Mouse (Mus musculus) limb, embryonic 15.5 days (tissue): ENCODE measurements around the gene Ptprg. TPM values are rescaled to one million over a fixed set of nuclear protein-coding genes. Genes with fewer than 3 reads are reported as not detected.
"Not testable (repeated sequence)": the region's sequence is repeated elsewhere in the genome, so short reads cannot be mapped to it uniquely, and the experiment has no call there.

Source experiments
- ATAC-seq: fragments of 200-750 bp; cut with Nextera tagmentation; 2 replicates; pipeline ENCODE4 v1.8.0; 2017; ENCODE audit warnings: low read depth, moderate TSS enrichment; ENCODE audit not compliant: insufficient number of reproducible peaks, low FRiP score, low TSS enrichment
- H3K27ac ChIP-seq: fragments of 300-500 bp; sonication (generic); 2 replicates; pipeline ENCODE4 v1.5.1; 2015; ENCODE audit warnings: moderate library complexity, mild to moderate bottlenecking, inconsistent platforms
- H3K27me3 ChIP-seq: fragments of 300-500 bp; sonication (generic); 2 replicates; pipeline ENCODE4 v1.6.1; 2015; ENCODE audit warnings: inconsistent platforms
- H3K36me3 ChIP-seq: fragments of 300-500 bp; sonication (generic); 2 replicates; pipeline ENCODE4 v1.6.1; 2015; ENCODE audit warnings: inconsistent platforms
- H3K4me1 ChIP-seq: fragments of 300-500 bp; sonication (generic); 2 replicates; pipeline ENCODE4 v1.6.1; 2015; ENCODE audit warnings: inconsistent platforms
- H3K4me2 ChIP-seq: fragments of 300-500 bp; sonication (generic); 2 replicates; pipeline ENCODE4 v1.6.1; 2015; ENCODE audit warnings: mild to moderate bottlenecking, inconsistent platforms
- H3K4me3 ChIP-seq: fragments of 300-500 bp; sonication (generic); 2 replicates; pipeline ENCODE4 v1.5.1; 2015; ENCODE audit warnings: mild to moderate bottlenecking, inconsistent platforms
- H3K9ac ChIP-seq: fragments of 300-500 bp; sonication (generic); 2 replicates; pipeline ENCODE4 v1.6.1; 2015; ENCODE audit warnings: inconsistent platforms
- H3K9me3 ChIP-seq: fragments of 300-500 bp; sonication (generic); 2 replicates; pipeline ENCODE4 v1.6.1; 2016; ENCODE audit warnings: inconsistent platforms
- WGBS: fragments of 180-500 bp; shearing (Covaris S2); methylation state at CpG from one replicate; pipeline ENCODE4 v1.1.7; 2015; 5-methylcytosine and 5-hydroxymethylcytosine counted together
- polyA plus RNA-seq: library from polyadenylated mRNA; unstranded; fragments of >200 nt; fragmentation: Nextera tagmentation; extraction: Ambion mirVana; gene quantifications from 2 replicates; pipeline ENCODE4 v1.2.1, GENCODE M21; 2015

The Ptprg gene
- polyA plus RNA-seq, 1 experiment from 2014 or later = 27.3 TPM

- peaks cover 5% of the 10 kb centered on the region; the same call in 1 of the 2 replicates for H3K4me1 ChIP-seq
- H3K27ac ChIP-seq = no peak overlapping the region
- WGBS = 91% methylated on average over 10 of the region's 10 CpGs
- H3K4me2 ChIP-seq = no peak overlapping the region
- no peaks in the 10 kb centered on the region for H3K36me3 ChIP-seq
- H3K4me3 ChIP-seq = no peak overlapping the region
- no peak overlapping the region for H3K9ac ChIP-seq
- no peak for ATAC-seq
- H3K9me3 ChIP-seq = no peaks in the 10 kb centered on the region
- H3K27me3 ChIP-seq = no peaks in the 10 kb centered on the region
Measured at GRCm38 (mm10) chr14:11963791-11964190, 410.5 kb downstream of the Ptprg start.

GRCm38 (mm10) chr14:11964326-11964725 lies 411.0 kb downstream of the Ptprg start:
- ATAC-seq, H3K4me2 ChIP-seq, H3K27me3 ChIP-seq, H3K27ac ChIP-seq, H3K36me3 ChIP-seq, H3K4me1 ChIP-seq, H3K9me3 ChIP-seq, H3K4me3 ChIP-seq, H3K9ac ChIP-seq: not testable (repeated sequence)
- 92% methylated on average over 1 of the region's 1 CpGs for WGBS

- Histone ChIP-seq H3K27ac (no peak overlapping the region), H3K36me3 (no peaks in the 10 kb centered on the region), H3K4me3 (no peak overlapping the region), H3K9me3 (no peaks in the 10 kb centered on the region), H3K27me3 (no peaks in the 10 kb centered on the region), H3K9ac (no peak overlapping the region), H3K4me1 (0 out of 2 replicates have a peak, but pooled peaks cover 4% of the 10 kb centered on the region), H3K4me2 (no peak overlapping the region)
- ATAC-seq = no peak
- 61% methylated on average over 5 of the region's 5 CpGs for WGBS
Measured at GRCm38 (mm10) chr14:11965878-11966277, 412.5 kb downstream of the Ptprg start.

GRCm38 (mm10) chr14:11981764-11982163 lies 428.4 kb downstream of the Ptprg start:
- Histone ChIP-seq H3K4me2 (no peak overlapping the region), H3K4me3 (no peak overlapping the region), H3K9me3 (no peaks in the 10 kb centered on the region), H3K36me3 (no peaks in the 10 kb centered on the region), H3K9ac (no peak overlapping the region), H3K4me1 (no peaks in the 10 kb centered on the region), H3K27ac (no peak overlapping the region), H3K27me3 (no peaks in the 10 kb centered on the region)
- 44% methylated on average over 4 of the region's 4 CpGs for WGBS
- no peak for ATAC-seq

DNA sequence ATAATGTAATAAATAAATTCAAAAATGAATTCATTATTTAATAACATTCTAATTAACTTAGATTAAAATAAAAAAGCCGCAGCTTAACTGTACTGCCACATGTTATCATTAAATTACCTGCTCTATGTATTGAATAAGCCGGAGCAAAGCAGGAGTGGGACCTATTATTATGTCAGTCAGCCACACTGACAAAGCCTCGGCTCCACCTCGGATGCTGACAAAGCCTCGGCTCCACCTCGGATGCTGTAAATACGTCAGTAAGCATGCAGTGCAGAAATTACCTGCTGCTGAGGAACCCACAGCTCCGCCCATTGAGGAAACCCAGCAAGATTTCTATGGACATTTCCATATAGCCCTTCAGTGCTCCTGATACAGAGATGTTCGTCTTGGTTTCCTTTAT lies 429.7 kb downstream of the Ptprg start:
- no peaks in the 10 kb centered on the region for H3K9me3 ChIP-seq
- H3K36me3 ChIP-seq = no peaks in the 10 kb centered on the region
- H3K4me3 ChIP-seq = no peak overlapping the region
- no peak for ATAC-seq
- no peaks in the 10 kb centered on the region for H3K27me3 ChIP-seq
- WGBS = 71% methylated on average over 9 of the region's 9 CpGs
- no peak overlapping the region for H3K27ac ChIP-seq
- H3K4me1 ChIP-seq = no peaks in the 10 kb centered on the region
- no peak overlapping the region for H3K4me2 ChIP-seq
- no peak overlapping the region for H3K9ac ChIP-seq

DNA sequence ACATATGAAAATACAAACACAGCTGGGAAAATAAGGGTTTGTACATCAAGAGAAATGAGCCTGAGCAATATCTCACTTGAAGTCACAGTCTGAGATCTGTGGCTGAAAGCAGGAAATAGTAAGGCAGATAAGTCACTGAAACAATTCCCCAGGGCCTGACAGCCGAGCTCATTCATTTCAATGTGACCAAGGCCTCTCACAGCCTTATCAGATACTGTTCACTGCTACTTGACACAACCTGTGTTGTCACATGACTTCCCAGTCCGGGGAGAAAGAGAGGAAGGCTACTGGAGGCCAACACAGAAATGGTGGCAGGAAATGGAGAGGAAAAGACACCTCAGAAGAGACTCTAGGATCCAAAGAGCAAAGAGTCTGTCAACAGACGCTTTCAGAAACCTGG lies 430.8 kb downstream of the Ptprg start:
- Histone ChIP-seq H3K9me3 (no peaks in the 10 kb centered on the region), H3K4me3 (no peak overlapping the region), H3K4me2 (no peak overlapping the region), H3K36me3 (no peaks in the 10 kb centered on the region), H3K4me1 (peaks cover 4% of the 10 kb centered on the region; the same call in 1 of the 2 replicates), H3K27me3 (no peaks in the 10 kb centered on the region), H3K9ac (no peak overlapping the region), H3K27ac (no peak overlapping the region)
- no peak for ATAC-seq
- 46% methylated on average over 3 of the region's 3 CpGs for WGBS

DNA sequence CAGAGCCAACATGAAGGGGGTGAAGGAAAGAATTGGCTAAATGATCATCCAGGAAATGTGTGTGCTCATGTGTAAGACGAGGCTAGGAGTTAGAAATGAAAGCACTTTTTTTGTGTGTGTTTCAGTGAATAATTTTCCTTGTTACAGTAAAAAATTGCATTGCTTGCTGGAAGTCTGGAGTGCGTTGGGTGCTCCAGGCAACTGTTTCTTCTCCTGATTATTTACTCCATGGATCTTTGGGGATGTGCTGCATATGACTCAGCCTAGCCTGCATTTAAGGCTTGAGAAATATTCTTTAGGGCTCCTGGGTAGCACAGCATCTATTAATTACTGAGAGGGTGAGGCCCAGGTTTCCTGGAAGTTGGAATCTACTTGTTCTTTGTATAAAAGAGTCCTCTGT lies 435.6 kb downstream of the Ptprg start:
- H3K27ac ChIP-seq = no peak overlapping the region
- no peaks in the 10 kb centered on the region for H3K27me3 ChIP-seq
- no peaks in the 10 kb centered on the region for H3K36me3 ChIP-seq
- no peak overlapping the region for H3K4me3 ChIP-seq
- 43% methylated on average over 2 of the region's 2 CpGs for WGBS
- H3K9me3 ChIP-seq = no peaks in the 10 kb centered on the region
- H3K4me2 ChIP-seq = no peak overlapping the region
- ATAC-seq = no peak
- H3K4me1 ChIP-seq = peaks cover 4% of the 10 kb centered on the region; the same call in 1 of the 2 replicates
- no peak overlapping the region for H3K9ac ChIP-seq

GRCm38 (mm10) chr14:11991151-11991550 lies 437.8 kb downstream of the Ptprg start:
- H3K9ac ChIP-seq = no peak overlapping the region
- no peaks in the 10 kb centered on the region for H3K27me3 ChIP-seq
- ATAC-seq = no peak
- 78% methylated on average over 2 of the region's 2 CpGs for WGBS
- peaks cover 4% of the 10 kb centered on the region; the same call in 1 of the 2 replicates for H3K4me1 ChIP-seq
- no peak overlapping the region for H3K27ac ChIP-seq
- no peaks in the 10 kb centered on the region for H3K36me3 ChIP-seq
- H3K4me2 ChIP-seq = no peak overlapping the region
- H3K4me3 ChIP-seq = no peak overlapping the region
- H3K9me3 ChIP-seq = no peaks in the 10 kb centered on the region

DNA sequence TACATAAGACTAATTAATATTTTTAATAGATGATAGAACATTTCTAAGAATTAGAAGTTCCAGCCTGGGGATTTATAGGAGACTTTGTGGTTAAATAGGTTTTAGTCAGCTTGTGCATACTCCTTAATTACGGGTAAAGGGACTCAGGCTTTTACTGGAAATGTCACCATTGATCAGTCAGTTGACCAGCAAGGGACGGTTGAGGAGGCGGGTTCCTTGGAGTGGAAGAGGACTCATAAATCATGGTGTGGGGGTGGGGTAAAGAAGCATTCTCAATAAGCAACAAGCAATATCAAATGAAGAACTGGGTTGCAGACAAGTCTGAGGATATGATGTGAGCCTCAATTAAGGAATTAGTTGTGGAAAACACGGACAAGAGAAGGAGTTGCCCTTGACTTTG lies 438.8 kb downstream of the Ptprg start:
- no peak overlapping the region for H3K4me2 ChIP-seq
- H3K4me3 ChIP-seq = no peak overlapping the region
- no peaks in the 10 kb centered on the region for H3K27me3 ChIP-seq
- no peak overlapping the region for H3K9ac ChIP-seq
- no peaks in the 10 kb centered on the region for H3K36me3 ChIP-seq
- H3K4me1 ChIP-seq = peaks cover 4% of the 10 kb centered on the region; the same call in 1 of the 2 replicates
- no peak for ATAC-seq
- no peaks in the 10 kb centered on the region for H3K9me3 ChIP-seq
- WGBS = 66% methylated on average over 4 of the region's 4 CpGs
- no peak overlapping the region for H3K27ac ChIP-seq

DNA sequence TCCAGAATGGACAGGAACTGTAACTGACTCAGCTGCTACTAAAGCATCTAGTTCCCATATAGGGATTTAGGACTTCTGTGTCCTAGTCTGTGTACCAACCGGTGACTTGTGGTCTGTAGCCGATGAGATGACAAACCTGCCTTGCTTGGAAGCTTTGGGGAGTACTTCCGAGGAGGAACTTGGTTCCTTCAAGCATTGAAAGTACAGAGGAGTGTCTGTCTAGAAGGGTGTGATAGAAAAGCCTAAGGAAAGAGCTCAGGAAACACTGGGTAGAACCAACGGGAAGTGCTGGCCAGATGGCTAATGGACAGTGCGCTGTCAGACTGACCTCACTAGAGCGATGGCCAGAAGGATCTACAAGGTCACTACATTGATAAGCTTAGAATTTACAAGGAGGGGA lies 439.2 kb downstream of the Ptprg start:
- 89% methylated on average over 6 of the region's 6 CpGs for WGBS
- H3K4me3 ChIP-seq = no peak overlapping the region
- H3K27ac ChIP-seq = no peak overlapping the region
- no peaks in the 10 kb centered on the region for H3K9me3 ChIP-seq
- no peaks in the 10 kb centered on the region for H3K27me3 ChIP-seq
- no peak for ATAC-seq
- H3K9ac ChIP-seq = no peak overlapping the region
- H3K4me1 ChIP-seq = peaks cover 4% of the 10 kb centered on the region; the same call in 1 of the 2 replicates
- no peak overlapping the region for H3K4me2 ChIP-seq
- H3K36me3 ChIP-seq = no peaks in the 10 kb centered on the region

- Histone ChIP-seq H3K4me2 (no peak overlapping the region), H3K4me1 (no peaks in the 10 kb centered on the region), H3K27me3 (no peaks in the 10 kb centered on the region), H3K4me3 (no peak overlapping the region), H3K9ac (no peak overlapping the region), H3K27ac (no peak overlapping the region), H3K36me3 (no peaks in the 10 kb centered on the region), H3K9me3 (no peaks in the 10 kb centered on the region)
- WGBS = 65% methylated on average over 6 of the region's 6 CpGs
- ATAC-seq = no peak
Measured at GRCm38 (mm10) chr14:11997555-11997954, 444.2 kb downstream of the Ptprg start.

GRCm38 (mm10) chr14:11998464-11998863 lies 445.1 kb downstream of the Ptprg start:
- WGBS = 76% methylated on average over 4 of the region's 4 CpGs
- no peak overlapping the region for H3K27ac ChIP-seq
- no peak overlapping the region for H3K4me2 ChIP-seq
- no peaks in the 10 kb centered on the region for H3K27me3 ChIP-seq
- ATAC-seq = no peak
- H3K36me3 ChIP-seq = no peaks in the 10 kb centered on the region
- H3K4me3 ChIP-seq = no peak overlapping the region
- H3K4me1 ChIP-seq = no peaks in the 10 kb centered on the region
- H3K9me3 ChIP-seq = no peaks in the 10 kb centered on the region
- H3K9ac ChIP-seq = no peak overlapping the region

- Histone ChIP-seq H3K27me3 (no peaks in the 10 kb centered on the region), H3K27ac (no peak overlapping the region), H3K9ac (no peak overlapping the region), H3K9me3 (no peaks in the 10 kb centered on the region), H3K36me3 (no peaks in the 10 kb centered on the region), H3K4me1 (no peaks in the 10 kb centered on the region), H3K4me2 (no peak overlapping the region), H3K4me3 (no peak overlapping the region)
- no peak for ATAC-seq
- WGBS = 83% methylated on average over 4 of the region's 4 CpGs
Measured at GRCm38 (mm10) chr14:12004061-12004460, 450.7 kb downstream of the Ptprg start.
